Mouse (Mus musculus): ENCODE measurements around the gene Rac1. TPM values are rescaled to one million over a fixed set of nuclear protein-coding genes. Genes with fewer than 3 reads are reported as not detected.
"Not testable (repeated sequence)": the region's sequence is repeated elsewhere in the genome, so short reads cannot be mapped to it uniquely, and the experiment has no call there.

Rac1 gene
- 41.9 and 44.2 TPM in 2 replicates for polyA plus RNA-seq (2012; rRNA removed)

- TF ChIP-seq POLR2A (IDR thresholded peaks at IDR 0.05; ENCODE audit: control insufficient read depth, low read depth, low read length): peak; percentile 66
- no peak for TF ChIP-seq CTCF (IDR thresholded peaks at IDR 0.05; ENCODE audit: control insufficient read depth, insufficient read depth, insufficient replicate concordance, low read depth, low read length)
- Histone ChIP-seq H3K4me3 (ENCODE audit: control insufficient read depth, low read depth, low read length) (peak within 1 kb of the TSS; percentile 96), H3K36me3 (ENCODE audit: control insufficient read depth, insufficient read depth, low read length) (no peaks in the 10 kb centered on the region), H3K27ac (ENCODE audit: control insufficient read depth, insufficient read depth, low read depth, low read length) (peak within 1 kb of the TSS; percentile 97), H3K27me3 (ENCODE audit: control insufficient read depth, insufficient read depth, low read length) (no peaks in the 10 kb centered on the region), H3K4me1 (ENCODE audit: control insufficient read depth, insufficient read depth, low read length) (peaks cover 12% of the 10 kb centered on the region)
These were observed at the start of gene Rac1 for GRCm38 (mm10) chr5:143527486-143528307. Gene Rac1 (minus strand): TSS chr5:143528036.

DNA sequence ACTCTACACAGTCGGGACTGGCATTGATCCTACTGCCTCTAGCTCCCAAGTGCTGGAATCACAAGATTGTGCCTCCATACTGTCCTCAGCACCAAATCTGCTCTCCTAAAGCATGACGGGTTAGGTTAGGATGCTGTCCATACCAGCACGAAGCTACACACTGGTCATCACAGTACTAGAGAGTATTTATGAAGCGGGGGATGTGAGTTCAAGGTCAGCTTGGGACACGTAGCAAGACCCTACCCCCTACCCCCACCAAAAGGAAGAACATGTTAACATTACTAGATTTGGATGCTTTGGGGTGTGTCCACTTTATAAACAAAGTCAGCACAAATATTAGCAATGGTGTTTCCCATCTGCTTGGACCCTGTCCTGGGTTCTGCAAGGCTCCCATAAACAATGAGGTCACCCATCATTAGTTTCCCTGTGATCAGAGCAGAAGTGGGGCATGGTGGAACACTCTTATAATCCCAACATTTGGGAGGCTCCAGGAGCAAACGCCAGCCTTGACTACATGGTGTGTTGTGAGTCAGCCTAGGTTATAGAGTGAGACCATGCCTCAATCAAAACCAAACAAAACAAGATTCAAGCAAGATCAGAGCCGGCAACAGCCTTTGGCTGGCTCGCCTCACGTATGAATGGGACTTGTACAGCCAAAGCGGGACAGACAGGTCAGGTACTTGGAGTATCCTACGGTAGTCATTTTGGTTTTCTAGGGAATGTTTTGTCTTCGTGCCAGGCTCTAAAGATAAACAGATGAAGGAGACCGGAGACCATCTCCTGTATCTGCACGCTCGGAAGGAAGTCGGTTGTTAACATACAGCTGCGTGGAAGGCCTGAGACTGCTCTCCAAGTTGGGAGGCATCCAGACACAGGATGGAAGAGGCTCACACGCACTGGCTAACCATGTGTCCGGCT lies 46.7 kb upstream of the Rac1 start:
- no peak for TF ChIP-seq POLR2A (IDR thresholded peaks at IDR 0.05; ENCODE audit: control insufficient read depth, low read depth, low read length)
- no peak for TF ChIP-seq CTCF (IDR thresholded peaks at IDR 0.05; ENCODE audit: control insufficient read depth, insufficient read depth, insufficient replicate concordance, low read depth, low read length)
- H3K4me3 ChIP-seq (ENCODE audit: control insufficient read depth, low read depth, low read length): no peak overlapping the region
- no peak overlapping the region for H3K27ac ChIP-seq (ENCODE audit: control insufficient read depth, insufficient read depth, low read depth, low read length)
- H3K27me3 ChIP-seq (ENCODE audit: control insufficient read depth, insufficient read depth, low read length): no peaks in the 10 kb centered on the region
- no peaks in the 10 kb centered on the region for H3K4me1 ChIP-seq (ENCODE audit: control insufficient read depth, insufficient read depth, low read length)
- H3K36me3 ChIP-seq (ENCODE audit: control insufficient read depth, insufficient read depth, low read length): no peaks in the 10 kb centered on the region

- H3K27ac ChIP-seq (ENCODE audit: control insufficient read depth, insufficient read depth, low read depth, low read length): no peak overlapping the region
- no peaks in the 10 kb centered on the region for H3K27me3 ChIP-seq (ENCODE audit: control insufficient read depth, insufficient read depth, low read length)
- TF ChIP-seq POLR2A (IDR thresholded peaks at IDR 0.05; ENCODE audit: control insufficient read depth, low read depth, low read length) (no peak), CTCF (IDR thresholded peaks at IDR 0.05; ENCODE audit: control insufficient read depth, insufficient read depth, insufficient replicate concordance, low read depth, low read length) (no peak)
- H3K4me1 ChIP-seq (ENCODE audit: control insufficient read depth, insufficient read depth, low read length): no peaks in the 10 kb centered on the region
- H3K4me3 ChIP-seq (ENCODE audit: control insufficient read depth, low read depth, low read length): no peak overlapping the region
- no peaks in the 10 kb centered on the region for H3K36me3 ChIP-seq (ENCODE audit: control insufficient read depth, insufficient read depth, low read length)
These were observed 45.2 kb upstream of the Rac1 start for GRCm38 (mm10) chr5:143573067-143573466.

- peak overlapping the region; percentile 30; the same call in 1 of the 2 replicates for H3K27ac ChIP-seq (ENCODE audit: control insufficient read depth, insufficient read depth, low read depth, low read length)
- no peaks in the 10 kb centered on the region for H3K4me1 ChIP-seq (ENCODE audit: control insufficient read depth, insufficient read depth, low read length)
- no peaks in the 10 kb centered on the region for H3K36me3 ChIP-seq (ENCODE audit: control insufficient read depth, insufficient read depth, low read length)
- no peak for TF ChIP-seq CTCF (IDR thresholded peaks at IDR 0.05; ENCODE audit: control insufficient read depth, insufficient read depth, insufficient replicate concordance, low read depth, low read length)
- TF ChIP-seq POLR2A (IDR thresholded peaks at IDR 0.05; ENCODE audit: control insufficient read depth, low read depth, low read length): no peak
- no peak overlapping the region for H3K4me3 ChIP-seq (ENCODE audit: control insufficient read depth, low read depth, low read length)
- H3K27me3 ChIP-seq (ENCODE audit: control insufficient read depth, insufficient read depth, low read length): no peaks in the 10 kb centered on the region
These were observed 44.4 kb upstream of the Rac1 start for GRCm38 (mm10) chr5:143572195-143572594.

DNA sequence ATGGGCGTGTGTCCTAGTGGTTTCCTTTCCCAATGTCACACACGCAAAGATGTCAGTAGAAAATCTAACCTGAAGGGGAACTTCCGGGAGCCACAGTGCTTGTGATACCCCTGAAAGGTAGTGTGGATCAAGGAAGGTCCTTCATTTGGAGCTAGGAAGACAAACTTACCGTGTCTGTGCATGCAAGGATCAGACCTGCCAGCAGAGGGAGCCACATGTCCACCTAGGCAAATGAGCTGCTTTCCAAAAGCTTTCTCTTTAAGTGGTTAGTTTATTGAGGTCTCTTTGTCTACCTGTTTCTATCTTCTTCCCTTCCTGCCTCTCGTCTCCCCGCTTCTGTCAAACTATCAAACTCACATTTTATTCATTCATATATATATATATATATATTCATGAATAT lies 40.0 kb upstream of the Rac1 start:
- TF ChIP-seq CTCF (IDR thresholded peaks at IDR 0.05; ENCODE audit: control insufficient read depth, insufficient read depth, insufficient replicate concordance, low read depth, low read length) (peak; percentile 84; the same call in 1 of the 2 replicates), POLR2A (IDR thresholded peaks at IDR 0.05; ENCODE audit: control insufficient read depth, low read depth, low read length) (no peak)
- no peak overlapping the region for H3K4me3 ChIP-seq (ENCODE audit: control insufficient read depth, low read depth, low read length)
- H3K36me3 ChIP-seq (ENCODE audit: control insufficient read depth, insufficient read depth, low read length): no peaks in the 10 kb centered on the region
- no peaks in the 10 kb centered on the region for H3K27me3 ChIP-seq (ENCODE audit: control insufficient read depth, insufficient read depth, low read length)
- no peaks in the 10 kb centered on the region for H3K4me1 ChIP-seq (ENCODE audit: control insufficient read depth, insufficient read depth, low read length)
- H3K27ac ChIP-seq (ENCODE audit: control insufficient read depth, insufficient read depth, low read depth, low read length): no peak overlapping the region

DNA sequence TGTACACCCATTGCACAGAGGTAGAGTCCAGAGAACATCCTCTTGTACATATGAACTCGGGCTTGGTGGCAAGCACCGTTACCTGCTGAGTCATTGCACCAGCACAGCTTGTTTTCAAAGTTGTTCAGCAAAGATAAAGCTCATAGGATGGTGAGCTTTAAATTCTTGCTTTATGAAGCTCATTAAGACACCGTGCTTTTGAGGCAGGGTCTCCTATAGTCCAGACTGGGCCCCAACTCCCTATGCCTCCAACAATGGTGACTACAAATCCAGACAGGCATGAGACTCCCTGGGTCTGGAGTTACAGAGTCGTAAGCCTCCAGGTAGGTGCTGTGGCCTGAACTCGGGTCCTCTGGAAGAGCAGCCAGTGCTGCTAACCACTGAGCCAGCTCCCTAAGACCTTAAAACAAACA lies 39.4 kb upstream of the Rac1 start:
- no peak for TF ChIP-seq POLR2A (IDR thresholded peaks at IDR 0.05; ENCODE audit: control insufficient read depth, low read depth, low read length)
- TF ChIP-seq CTCF (IDR thresholded peaks at IDR 0.05; ENCODE audit: control insufficient read depth, insufficient read depth, insufficient replicate concordance, low read depth, low read length): no peak
- no peaks in the 10 kb centered on the region for H3K4me1 ChIP-seq (ENCODE audit: control insufficient read depth, insufficient read depth, low read length)
- H3K36me3 ChIP-seq (ENCODE audit: control insufficient read depth, insufficient read depth, low read length): no peaks in the 10 kb centered on the region
- no peak overlapping the region for H3K4me3 ChIP-seq (ENCODE audit: control insufficient read depth, low read depth, low read length)
- no peaks in the 10 kb centered on the region for H3K27me3 ChIP-seq (ENCODE audit: control insufficient read depth, insufficient read depth, low read length)
- H3K27ac ChIP-seq (ENCODE audit: control insufficient read depth, insufficient read depth, low read depth, low read length): no peak overlapping the region

GRCm38 (mm10) chr5:143566804-143567203 lies 39.0 kb upstream of the Rac1 start:
- H3K27me3 ChIP-seq (ENCODE audit: control insufficient read depth, insufficient read depth, low read length); H3K27ac ChIP-seq (ENCODE audit: control insufficient read depth, insufficient read depth, low read depth, low read length); H3K4me3 ChIP-seq (ENCODE audit: control insufficient read depth, low read depth, low read length); H3K4me1 ChIP-seq (ENCODE audit: control insufficient read depth, insufficient read depth, low read length); H3K36me3 ChIP-seq (ENCODE audit: control insufficient read depth, insufficient read depth, low read length): not testable (repeated sequence)
